Mouse (Mus musculus) megakaryocyte, embryonic 14.5 days (primary cell): ENCODE results near the gene Haus6.

ENCODE experiments used
- FLI1 ChIP-seq: IDR thresholded peaks from 2 replicates; pipeline ENCODE4 v1.6.1; 2012; ENCODE audit warnings: low read length, inconsistent platforms, mixed read lengths
- GATA1 ChIP-seq: IDR thresholded peaks from 3 replicates; pipeline ENCODE4 v1.6.1; 2012; ENCODE audit warnings: mixed read lengths, low read length, inconsistent platforms, borderline replicate concordance

- TF ChIP-seq GATA1 = no peak
- TF ChIP-seq FLI1 = no peak
Measured at GRCm38 (mm10) chr4:86541573-86541972, 70.3 kb downstream of the Haus6 start.
